Mouse (Mus musculus) heart, adult 2 months (tissue): ENCODE measurements at regions not wholly inside any gene's neighbourhood (a gene's known extent, or its start where the extent isn't known, plus 50 kb on each side); places are given as distances from the start of the nearest gene placed in this dataset.

ENCODE experiments used
- CTCF ChIP-seq: fragments of 200-600 bp; IDR thresholded peaks from 2 replicates; pipeline ENCODE4 v1.8.1; 2022; ENCODE audit warnings: antibody characterized with exemption, mild to moderate bottlenecking, moderate library complexity
- EP300 ChIP-seq: fragments of 200-500 bp; IDR thresholded peaks from 2 replicates; pipeline ENCODE4 v1.6.1; 2011; ENCODE audit warnings: low read depth, low read length, control low read depth; ENCODE audit not compliant: insufficient read depth

GRCm38 (mm10) chr17:87522500-87523091 lies 75.9 kb upstream of the Calm2 start:
- TF ChIP-seq CTCF, result no peak
- no peak for TF ChIP-seq EP300
